Mouse (Mus musculus) lung, embryonic 14.5 days (tissue): ENCODE data around the gene Trpm5. TPM values are rescaled to one million over a fixed set of nuclear protein-coding genes. Genes with fewer than 3 reads are reported as not detected.

Source experiments
- ATAC-seq: fragments of 200-750 bp; cut with Nextera tagmentation; 2 replicates; pipeline ENCODE4 v1.8.0; 2017; ENCODE audit warnings: mild to moderate bottlenecking, moderate TSS enrichment, moderate library complexity; ENCODE audit not compliant: insufficient read depth
- DNase-seq: peaks from one replicate; pipeline ENCODE4 v3.0.0-alpha.2; 2015
- H3K27ac ChIP-seq: fragments of 300-500 bp; sonication (generic); 2 replicates; pipeline ENCODE4 v1.5.1; 2014; ENCODE audit warnings: low read depth, mild to moderate bottlenecking, moderate library complexity
- H3K27me3 ChIP-seq: fragments of 300-500 bp; sonication (generic); 2 replicates; pipeline ENCODE4 v1.6.1; 2014; ENCODE audit warnings: low read length, control low read depth; ENCODE audit not compliant: insufficient read depth
- H3K36me3 ChIP-seq: fragments of 300-500 bp; sonication (generic); 2 replicates; pipeline ENCODE4 v1.6.1; 2014; ENCODE audit warnings: control low read depth; ENCODE audit not compliant: insufficient read depth
- H3K4me1 ChIP-seq: fragments of 300-500 bp; sonication (generic); 2 replicates; pipeline ENCODE4 v1.6.1; 2014; ENCODE audit warnings: antibody characterized with exemption, control low read depth; ENCODE audit not compliant: insufficient read depth
- H3K4me2 ChIP-seq: fragments of 300-500 bp; sonication (generic); 2 replicates; pipeline ENCODE4 v1.6.1; 2014; ENCODE audit warnings: mild to moderate bottlenecking
- H3K4me3 ChIP-seq: fragments of 300-500 bp; sonication (generic); 2 replicates; pipeline ENCODE4 v1.5.1; 2014; ENCODE audit warnings: low read depth, low read length
- H3K9ac ChIP-seq: fragments of 300-500 bp; sonication (generic); 2 replicates; pipeline ENCODE4 v1.6.1; 2014
- H3K9me3 ChIP-seq: fragments of 300-500 bp; sonication (generic); 2 replicates; pipeline ENCODE4 v1.6.1; 2016; ENCODE audit warnings: low read depth, low read length, control low read depth
- CTCF ChIP-seq: IDR thresholded peaks from 2 replicates; pipeline ENCODE4 v1.5.1; 2016; ENCODE audit warnings: antibody characterized with exemption, low read depth
- WGBS: fragments of 180-500 bp; shearing (Covaris S2); extraction: QIAGEN DNeasy Blood & Tissue Kit; methylation state at CpG from one replicate; pipeline ENCODE4 v1.1.7; 2014; 5-methylcytosine and 5-hydroxymethylcytosine counted together
- polyA plus RNA-seq: library from polyadenylated mRNA; unstranded; fragments of >200 nt; fragmentation: Nextera tagmentation; extraction: Ambion mirVana; gene quantifications from 2 replicates; pipeline ENCODE4 v1.2.1, GENCODE M21; 2014

Gene Trpm5
- polyA plus RNA-seq, 1 experiment from 2014 or later: 4.7 TPM

- Histone ChIP-seq H3K4me1 (peaks cover 9% of the 10 kb centered on the region), H3K9me3 (no peaks in the 10 kb centered on the region), H3K36me3 (peaks cover 82% of the 10 kb centered on the region), H3K4me3 (no peak overlapping the region), H3K27me3 (no peaks in the 10 kb centered on the region), H3K9ac (no peak overlapping the region), H3K4me2 (no peak overlapping the region), H3K27ac (no peak overlapping the region)
- ATAC-seq: no peak
- WGBS: 86% methylated on average over 2 of the region's 2 CpGs
- no peak for TF ChIP-seq CTCF
- DNase-seq: no peak
Measured at GRCm38 (mm10) chr7:143065692-143066091, 28.8 kb downstream of the Trpm5 start.

- TF ChIP-seq CTCF: no peak
- Histone ChIP-seq H3K4me2 (no peak overlapping the region), H3K9ac (no peak overlapping the region), H3K27ac (no peak overlapping the region), H3K36me3 (peaks cover 86% of the 10 kb centered on the region), H3K27me3 (no peaks in the 10 kb centered on the region), H3K9me3 (no peaks in the 10 kb centered on the region), H3K4me1 (peaks cover 3% of the 10 kb centered on the region; the same call in 1 of the 2 replicates), H3K4me3 (no peak overlapping the region)
- no peak for DNase-seq
- ATAC-seq: no peak
- 69% methylated on average over 6 of the region's 6 CpGs for WGBS
Measured at GRCm38 (mm10) chr7:143064226-143064625, 30.2 kb downstream of the Trpm5 start.

- Histone ChIP-seq H3K9me3 (no peaks in the 10 kb centered on the region), H3K36me3 (peaks cover 80% of the 10 kb centered on the region), H3K9ac (no peak overlapping the region), H3K4me2 (no peak overlapping the region), H3K4me1 (peaks cover 7% of the 10 kb centered on the region), H3K27ac (no peak overlapping the region), H3K4me3 (no peak overlapping the region), H3K27me3 (no peaks in the 10 kb centered on the region)
- DNase-seq (no peak), ATAC-seq (no peak)
- no peak for TF ChIP-seq CTCF
- WGBS: 65% methylated on average over 2 of the region's 2 CpGs
Measured at GRCm38 (mm10) chr7:143062704-143063103, 31.7 kb downstream of the Trpm5 start.

- no peak overlapping the region for H3K9ac ChIP-seq
- TF ChIP-seq CTCF: no peak
- H3K36me3 ChIP-seq: peaks cover 67% of the 10 kb centered on the region
- H3K27me3 ChIP-seq: no peaks in the 10 kb centered on the region
- 50% methylated on average over 5 of the region's 5 CpGs for WGBS
- peak overlapping the region; percentile 47; the same call in 1 of the 2 replicates for H3K4me2 ChIP-seq
- H3K4me3 ChIP-seq: no peak overlapping the region
- peak overlapping the region; percentile 58 for H3K27ac ChIP-seq
- DNase-seq (no peak), ATAC-seq (no peak)
- H3K9me3 ChIP-seq: no peaks in the 10 kb centered on the region
- peaks cover 37% of the 10 kb centered on the region for H3K4me1 ChIP-seq
Measured at GRCm38 (mm10) chr7:143059202-143059870, 35.1 kb downstream of the Trpm5 start.

GRCm38 (mm10) chr7:143058221-143058697 is 36.2 kb downstream of the Trpm5 start:
- peak; percentile 64 for DNase-seq
- peak; percentile 19; the same call in 1 of the 2 replicates for ATAC-seq
- peaks cover 37% of the 10 kb centered on the region for H3K4me1 ChIP-seq

GRCm38 (mm10) chr7:143057667-143058220 is 36.7 kb downstream of the Trpm5 start:
- Histone ChIP-seq H3K27ac (peak overlapping the region; percentile 84), H3K9me3 (no peaks in the 10 kb centered on the region), H3K4me1 (peaks cover 37% of the 10 kb centered on the region), H3K4me3 (no peak overlapping the region), H3K9ac (no peak overlapping the region), H3K36me3 (peaks cover 51% of the 10 kb centered on the region), H3K27me3 (no peaks in the 10 kb centered on the region), H3K4me2 (peak overlapping the region; percentile 47)
- TF ChIP-seq CTCF: no peak
- WGBS: 25% methylated on average over 9 of the region's 9 CpGs
- no peak for DNase-seq
- no peak for ATAC-seq

More at GRCm38 (mm10) chr7:143058221-143058697, 36.2 kb downstream of the Trpm5 start:
- H3K9ac ChIP-seq: no peak overlapping the region
- peak overlapping the region; percentile 84 for H3K27ac ChIP-seq
- H3K4me2 ChIP-seq: peak overlapping the region; percentile 47
- H3K36me3 ChIP-seq: peaks cover 56% of the 10 kb centered on the region
- no peaks in the 10 kb centered on the region for H3K27me3 ChIP-seq
- no peak overlapping the region for H3K4me3 ChIP-seq
- TF ChIP-seq CTCF: no peak
- 39% methylated on average over 5 of the region's 5 CpGs for WGBS
- H3K9me3 ChIP-seq: no peaks in the 10 kb centered on the region

GRCm38 (mm10) chr7:143057023-143057422 is 37.4 kb downstream of the Trpm5 start:
- Histone ChIP-seq H3K4me3 (no peak overlapping the region), H3K36me3 (peaks cover 44% of the 10 kb centered on the region), H3K27ac (no peak overlapping the region)

More at GRCm38 (mm10) chr7:143057023-143057422, 37.4 kb downstream of the Trpm5 start:
- 73% methylated on average over 5 of the region's 5 CpGs for WGBS
- no peak overlapping the region for H3K9ac ChIP-seq
- no peak for DNase-seq
- H3K27me3 ChIP-seq: no peaks in the 10 kb centered on the region
- TF ChIP-seq CTCF: no peak
- ATAC-seq: no peak
- H3K9me3 ChIP-seq: no peaks in the 10 kb centered on the region
- peaks cover 37% of the 10 kb centered on the region for H3K4me1 ChIP-seq
- H3K4me2 ChIP-seq: peak overlapping the region; percentile 47; the same call in 1 of the 2 replicates
